Mouse (Mus musculus) forebrain, embryonic 16.5 days (tissue): ENCODE results near the gene Hadhb. TPM values are rescaled to one million over a fixed set of nuclear protein-coding genes. Genes with fewer than 3 reads are reported as not detected.

Experiments used
- ATAC-seq: fragments of 200-750 bp; cut with Nextera tagmentation; 2 replicates; pipeline ENCODE4 v1.8.0; 2017; ENCODE audit warnings: mild to moderate bottlenecking, moderate library complexity
- H3K27ac ChIP-seq: fragments of 300-500 bp; sonication (generic); 2 replicates; pipeline ENCODE4 v1.5.1; 2014; ENCODE audit warnings: low read length, control low read depth
- H3K27me3 ChIP-seq: fragments of 300-500 bp; sonication (generic); replicated peaks from 2 replicates; pipeline ENCODE4 v1.6.1; 2014; ENCODE audit warnings: low read length; ENCODE audit not compliant: control insufficient read depth, insufficient read depth
- H3K36me3 ChIP-seq: fragments of 300-500 bp; sonication (generic); 2 replicates; pipeline ENCODE4 v1.6.1; 2014; ENCODE audit not compliant: control insufficient read depth, insufficient read depth
- H3K4me1 ChIP-seq: fragments of 300-500 bp; sonication (generic); replicated peaks from 2 replicates; pipeline ENCODE4 v1.6.1; 2014; ENCODE audit warnings: low read length; ENCODE audit not compliant: control insufficient read depth, insufficient read depth
- H3K4me2 ChIP-seq: fragments of 300-500 bp; sonication (generic); 2 replicates; pipeline ENCODE4 v1.6.1; 2014; ENCODE audit warnings: mild to moderate bottlenecking, low read length, control low read depth
- H3K4me3 ChIP-seq: fragments of 300-500 bp; sonication (generic); replicated peaks from 2 replicates; pipeline ENCODE4 v1.5.1; 2014; ENCODE audit warnings: mild to moderate bottlenecking, low read length, control low read depth
- H3K9ac ChIP-seq: fragments of 300-500 bp; sonication (generic); replicated peaks from 2 replicates; pipeline ENCODE4 v1.6.1; 2014; ENCODE audit warnings: low read depth, low read length, control low read depth
- H3K9me3 ChIP-seq: fragments of 300-500 bp; sonication (generic); 2 replicates; pipeline ENCODE4 v1.6.1; 2016; ENCODE audit warnings: low read length; ENCODE audit not compliant: control insufficient read depth
- WGBS: fragments of 180-500 bp; shearing (Covaris S2); extraction: QIAGEN DNeasy Blood & Tissue Kit; methylation state at CpG from one replicate; pipeline ENCODE4 v1.1.7; 2014; 5-methylcytosine and 5-hydroxymethylcytosine counted together
- polyA plus RNA-seq: library from polyadenylated mRNA; unstranded; fragments of >200 nt; fragmentation: Nextera tagmentation; extraction: Ambion mirVana; gene quantifications from 2 replicates; pipeline ENCODE4 v1.2.1, GENCODE M21; 2015

Gene Hadhb
- polyA plus RNA-seq = 66.5 and 72.0 TPM in 2 replicates

DNA sequence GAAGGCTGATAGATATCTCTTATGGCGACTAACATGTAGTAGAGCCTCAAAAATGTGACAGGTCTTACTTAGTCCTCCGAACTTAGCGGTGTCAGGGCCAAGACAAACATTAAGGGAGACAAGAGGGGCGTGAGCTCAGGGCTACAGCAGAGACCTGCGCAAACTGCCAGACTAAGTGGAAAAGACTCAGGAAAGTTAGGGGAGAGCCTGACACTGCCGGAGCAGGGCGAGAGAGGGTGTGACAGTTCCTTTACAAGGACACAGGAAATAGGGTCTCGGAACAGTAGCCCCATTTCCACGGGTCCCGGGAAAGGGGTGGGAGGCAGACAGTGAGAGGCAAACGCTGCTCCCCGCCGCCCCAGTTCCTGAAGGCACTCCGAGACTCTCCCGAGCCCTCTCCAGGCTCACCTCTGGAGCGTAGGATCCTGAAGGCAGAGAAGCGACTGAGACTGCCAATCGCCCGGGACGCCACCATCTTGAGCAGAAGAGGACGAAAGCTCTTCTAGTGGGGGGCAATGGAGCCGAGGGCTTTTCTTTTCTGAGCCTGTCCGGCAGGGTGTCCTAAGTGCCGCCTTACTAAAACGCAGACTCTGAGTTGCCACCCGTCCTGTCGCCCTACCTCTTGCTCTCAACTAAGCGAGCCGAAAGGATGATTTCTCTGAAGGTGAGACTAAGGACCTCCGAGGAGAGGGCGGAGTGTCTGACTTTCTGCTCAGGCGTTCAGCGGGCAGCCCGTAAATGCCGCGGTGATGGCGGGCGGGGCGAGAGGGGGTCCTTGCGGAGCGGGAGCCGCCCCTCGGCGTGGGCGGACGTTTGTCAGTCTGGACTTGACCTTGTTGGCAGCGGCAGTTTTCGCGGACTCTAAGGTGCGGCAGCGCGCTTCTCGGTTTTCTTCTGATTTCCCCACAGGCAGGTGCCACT lies at the start of gene Hadhb, which contains the start of gene Hadha:
Hadhb (plus strand) TSS at position 775 of the 921 bp plus-strand sequence.
Hadha (minus strand) TSS at position 689 of the 921 bp plus-strand sequence.
- H3K27ac ChIP-seq = peak within 1 kb of the TSS; percentile 80
- no peaks in the 10 kb centered on the region for H3K9me3 ChIP-seq
- peak; percentile 94 for ATAC-seq
- no peaks in the 10 kb centered on the region for H3K36me3 ChIP-seq
- under 1% methylated on average over 52 of the region's 53 CpGs for WGBS
- H3K27me3 ChIP-seq = no peaks in the 10 kb centered on the region
- peak within 1 kb of the TSS; percentile 73 for H3K4me3 ChIP-seq
- H3K4me2 ChIP-seq = peak within 1 kb of the TSS; percentile 94
- H3K9ac ChIP-seq = peak within 1 kb of the TSS; percentile 80
- H3K4me1 ChIP-seq = peaks cover 22% of the 10 kb centered on the region

DNA sequence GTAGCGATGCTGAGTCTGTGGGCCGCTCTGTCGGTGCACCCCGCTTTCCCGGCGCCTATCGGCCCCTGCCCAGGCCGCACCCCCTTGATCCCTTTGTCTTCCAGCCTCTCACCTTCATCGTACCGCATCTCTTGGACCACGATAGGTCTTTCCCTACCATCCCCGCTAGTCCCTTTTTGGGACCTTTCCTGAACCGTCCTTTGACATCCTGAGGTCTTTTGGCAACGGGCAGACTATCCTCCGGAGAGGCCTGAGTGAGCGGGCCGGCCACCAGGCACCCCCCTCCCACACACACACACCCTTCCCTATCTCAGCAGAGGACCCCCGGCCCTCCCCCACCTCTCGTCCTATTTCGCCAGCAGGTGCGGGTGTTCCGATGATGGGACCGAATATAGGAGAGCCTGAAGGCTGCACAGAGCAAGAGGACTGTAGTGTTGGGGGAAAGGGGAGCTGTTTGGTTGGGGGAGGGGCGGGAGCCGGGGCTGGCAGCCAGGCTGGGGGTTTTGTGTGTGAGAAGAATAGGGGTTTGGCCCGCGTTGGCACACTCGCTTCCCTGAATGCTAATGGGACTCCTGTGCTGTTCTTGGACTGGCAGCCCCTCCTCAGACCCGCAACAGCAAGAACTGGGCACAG lies 49.3 kb upstream of the Hadhb start, which contains the start of gene 3110082J24Rik:
3110082J24Rik (minus strand) TSS at position 419 of the 633 bp plus-strand sequence.
- Histone ChIP-seq H3K9me3 (no peaks in the 10 kb centered on the region), H3K4me3 (peak within 1 kb of the TSS; percentile 63), H3K27ac (peak within 1 kb of the TSS; percentile 61), H3K4me1 (peaks cover 44% of the 10 kb centered on the region), H3K9ac (peak within 1 kb of the TSS; percentile 73), H3K36me3 (no peaks in the 10 kb centered on the region), H3K4me2 (peak within 1 kb of the TSS; percentile 76), H3K27me3 (no peaks in the 10 kb centered on the region)
- under 1% methylated on average over 29 of the region's 29 CpGs for WGBS
- ATAC-seq = peak; percentile 73

DNA sequence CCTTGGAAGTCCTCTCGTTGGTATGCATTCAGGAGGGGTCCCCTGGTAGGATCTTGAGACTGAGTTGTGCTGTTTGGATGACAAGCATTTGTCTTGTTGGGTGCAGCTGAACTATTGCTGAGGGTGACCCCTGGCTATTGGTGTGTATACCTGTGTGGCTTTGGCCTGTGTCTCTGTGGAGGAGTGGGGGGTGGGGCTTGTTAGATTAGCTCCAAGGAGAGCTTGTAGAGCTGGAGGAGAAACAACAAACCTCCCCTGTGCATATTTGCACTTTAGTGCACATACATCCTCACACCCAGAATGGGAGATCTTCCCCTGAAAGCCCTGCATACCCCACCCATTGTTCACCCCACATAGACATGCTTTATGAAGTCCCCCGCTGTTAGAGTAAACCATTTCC lies 48.3 kb upstream of the Hadhb start:
- 0% methylated on average over 2 of the region's 2 CpGs for WGBS
- Histone ChIP-seq H3K9me3 (no peaks in the 10 kb centered on the region), H3K36me3 (no peaks in the 10 kb centered on the region), H3K4me2 (peak overlapping the region; percentile 76), H3K27ac (peak overlapping the region; percentile 61), H3K4me3 (peak overlapping the region; percentile 63), H3K4me1 (peaks cover 50% of the 10 kb centered on the region), H3K27me3 (no peaks in the 10 kb centered on the region), H3K9ac (peak overlapping the region; percentile 19; the same call in 1 of the 2 replicates)
- ATAC-seq = no peak

DNA sequence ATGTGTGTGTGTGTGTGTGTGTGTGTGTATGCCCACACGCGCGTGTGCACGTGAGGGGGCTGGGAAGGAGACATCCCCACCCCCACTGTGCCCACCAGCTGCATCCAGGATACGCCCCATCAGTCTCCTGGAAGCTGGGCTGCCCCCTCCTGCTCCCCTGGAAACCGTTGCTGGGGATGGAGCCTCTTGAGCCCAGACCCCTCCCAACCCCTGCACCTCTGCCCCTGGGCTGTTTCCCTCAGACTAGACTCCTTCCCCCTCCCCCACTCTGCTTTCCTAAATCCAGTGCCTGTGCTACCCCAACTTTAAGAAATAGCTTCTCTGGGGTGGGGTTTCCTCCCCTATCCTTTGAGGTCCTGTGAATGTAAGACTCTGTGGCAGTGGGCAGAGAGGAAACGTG lies 47.9 kb upstream of the Hadhb start:
- Histone ChIP-seq H3K4me1 (peaks cover 50% of the 10 kb centered on the region), H3K9ac (0 out of 2 replicates have a peak overlapping the region, but pooled peaks have one; percentile 19), H3K27ac (peak overlapping the region; percentile 61), H3K9me3 (no peaks in the 10 kb centered on the region), H3K4me3 (peak overlapping the region; percentile 63), H3K27me3 (no peaks in the 10 kb centered on the region), H3K4me2 (peak overlapping the region; percentile 76), H3K36me3 (no peaks in the 10 kb centered on the region)
- 3% methylated on average over 7 of the region's 7 CpGs for WGBS
- ATAC-seq = peak; percentile 21

DNA sequence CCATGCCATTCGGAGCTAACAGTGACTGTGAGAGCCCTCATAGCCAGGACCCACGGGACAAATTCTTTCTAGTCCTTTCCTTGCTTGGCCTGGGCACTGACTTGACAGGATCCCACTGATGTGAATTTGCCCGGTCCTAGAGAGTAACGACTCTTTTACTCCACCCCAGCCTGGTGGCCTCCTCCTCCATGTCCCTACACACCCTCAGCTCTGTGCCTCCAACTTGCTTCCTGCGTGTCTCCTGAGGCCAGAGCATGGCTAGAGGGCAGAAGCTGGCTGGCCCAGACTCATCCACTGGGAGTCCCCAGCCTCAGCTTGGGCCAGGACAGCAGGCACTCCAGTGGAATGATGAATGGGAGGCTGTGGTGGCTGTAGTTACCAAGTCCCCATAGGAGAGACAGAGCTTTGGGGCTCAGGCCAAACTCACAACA lies 47.4 kb upstream of the Hadhb start:
- Histone ChIP-seq H3K27me3 (no peaks in the 10 kb centered on the region), H3K36me3 (no peaks in the 10 kb centered on the region), H3K4me2 (peak overlapping the region; percentile 76), H3K27ac (peak overlapping the region; percentile 50; the same call in 1 of the 2 replicates), H3K4me3 (peak overlapping the region; percentile 63), H3K9me3 (no peaks in the 10 kb centered on the region), H3K9ac (no peak overlapping the region; the same call in 1 of the 2 replicates), H3K4me1 (peaks cover 50% of the 10 kb centered on the region)
- WGBS = 4% methylated on average over 5 of the region's 5 CpGs
- ATAC-seq = no peak

DNA sequence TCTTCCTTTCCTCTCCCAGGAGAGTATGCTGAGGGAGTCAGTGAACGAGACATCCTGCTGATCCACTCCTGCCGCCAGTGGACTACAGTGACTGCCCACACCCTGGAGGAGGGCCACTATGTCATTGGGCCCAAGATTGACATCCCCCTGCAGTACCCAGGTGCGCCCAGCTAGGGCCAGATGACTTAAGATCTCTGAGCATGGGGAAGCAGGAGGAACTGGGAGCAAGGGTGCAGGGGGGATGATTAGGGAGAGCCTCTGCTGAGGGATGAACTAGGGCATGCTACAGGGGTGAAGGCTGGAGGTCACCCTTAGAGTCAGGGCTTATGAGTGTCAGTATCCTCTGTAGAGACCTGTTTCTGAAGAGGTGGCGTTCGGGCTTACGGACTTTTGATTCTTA lies 46.8 kb upstream of the Hadhb start:
- Histone ChIP-seq H3K27me3 (no peaks in the 10 kb centered on the region), H3K27ac (no peak overlapping the region), H3K4me1 (peaks cover 50% of the 10 kb centered on the region), H3K9ac (no peak overlapping the region), H3K9me3 (no peaks in the 10 kb centered on the region), H3K36me3 (no peaks in the 10 kb centered on the region), H3K4me2 (no peak overlapping the region), H3K4me3 (no peak overlapping the region)
- WGBS = 68% methylated on average over 6 of the region's 6 CpGs
- ATAC-seq = no peak

DNA sequence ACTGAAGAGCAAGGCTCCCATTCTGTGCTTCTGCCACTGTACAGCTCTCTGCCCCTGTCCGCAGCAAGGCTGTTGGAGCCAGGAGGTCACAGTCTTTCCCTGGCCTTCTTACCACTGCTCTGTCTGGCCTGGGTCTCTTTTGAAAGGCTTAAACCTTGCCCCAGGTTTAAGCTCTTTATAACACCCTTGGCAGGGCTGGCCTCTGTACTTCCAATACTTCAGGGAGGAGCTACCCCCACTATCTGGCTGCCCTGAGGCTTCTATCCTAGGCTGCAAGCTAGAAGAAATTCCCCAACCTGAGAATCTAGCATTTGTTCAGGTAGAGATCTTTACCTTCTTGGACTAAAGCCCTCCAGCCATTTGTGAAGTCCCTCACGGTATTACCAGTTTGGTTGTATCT lies 45.1 kb upstream of the Hadhb start:
- no peaks in the 10 kb centered on the region for H3K9me3 ChIP-seq
- H3K9ac ChIP-seq = no peak overlapping the region
- H3K27me3 ChIP-seq = no peaks in the 10 kb centered on the region
- WGBS = 48% methylated on average over 2 of the region's 2 CpGs
- H3K4me1 ChIP-seq = peaks cover 56% of the 10 kb centered on the region
- no peak overlapping the region for H3K27ac ChIP-seq
- H3K4me2 ChIP-seq = no peak overlapping the region
- no peaks in the 10 kb centered on the region for H3K36me3 ChIP-seq
- no peak for ATAC-seq
- no peak overlapping the region for H3K4me3 ChIP-seq

DNA sequence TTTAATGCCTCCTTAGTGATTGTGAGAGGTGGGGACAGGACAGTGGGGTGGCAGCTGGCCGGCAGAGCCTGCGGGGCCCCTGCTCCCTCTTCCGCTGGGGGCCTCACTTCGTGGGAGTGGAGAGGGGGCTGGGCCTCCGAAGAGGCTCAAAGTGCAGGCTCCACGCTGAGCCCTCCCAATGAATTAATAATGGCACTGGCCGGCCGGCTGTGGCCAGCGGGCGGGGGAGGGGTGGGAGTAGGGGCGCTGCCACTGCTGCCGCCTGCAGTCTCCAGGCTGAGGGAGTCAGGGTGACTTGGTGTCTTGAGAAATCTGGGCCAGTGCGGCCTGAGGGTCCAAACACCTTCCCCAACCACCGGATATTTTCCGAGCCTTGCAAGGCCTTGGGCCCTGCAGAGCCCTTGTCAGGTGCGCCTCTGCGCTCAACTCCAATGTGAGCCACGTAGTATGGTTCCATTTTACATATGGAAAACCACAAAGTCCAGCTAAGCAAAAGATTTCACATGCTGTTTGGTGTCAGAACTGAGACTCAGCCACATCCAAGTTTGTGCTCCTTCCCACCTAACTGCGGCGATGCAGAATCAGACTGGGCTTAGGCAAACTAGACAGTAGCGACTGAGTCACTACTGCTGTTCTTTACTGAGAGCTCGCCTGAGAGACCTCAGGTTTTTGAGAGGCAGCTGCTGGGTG lies 44.5 kb upstream of the Hadhb start:
- H3K9ac ChIP-seq = peak overlapping the region; percentile 22; the same call in 1 of the 2 replicates
- ATAC-seq = no peak
- no peaks in the 10 kb centered on the region for H3K27me3 ChIP-seq
- H3K4me2 ChIP-seq = peak overlapping the region; percentile 24
- 12% methylated on average over 21 of the region's 22 CpGs for WGBS
- peaks cover 55% of the 10 kb centered on the region for H3K4me1 ChIP-seq
- H3K27ac ChIP-seq = no peak overlapping the region
- H3K9me3 ChIP-seq = no peaks in the 10 kb centered on the region
- no peaks in the 10 kb centered on the region for H3K36me3 ChIP-seq
- H3K4me3 ChIP-seq = no peak overlapping the region
